Mouse (Mus musculus) forebrain, postnatal 0 days (tissue): ENCODE results near the gene Gins1. TPM values are rescaled to one million over a fixed set of nuclear protein-coding genes. Genes with fewer than 3 reads are reported as not detected.

Experiments
- ATAC-seq: fragments of 200-750 bp; cut with Nextera tagmentation; 2 replicates; pipeline ENCODE4 v1.8.0; 2017; ENCODE audit warnings: mild to moderate bottlenecking, moderate library complexity
- DNase-seq: peaks from one replicate; pipeline ENCODE4 v3.0.0-alpha.2; 2015
- H3K27ac ChIP-seq: fragments of 300-500 bp; sonication (generic); 2 replicates; pipeline ENCODE4 v1.5.1; 2014; ENCODE audit warnings: low read depth, mild to moderate bottlenecking, antibody characterized with exemption, low read length, moderate library complexity, mixed read lengths
- H3K27me3 ChIP-seq: fragments of 300-500 bp; sonication (generic); 2 replicates; pipeline ENCODE4 v1.6.1; 2014; ENCODE audit warnings: mild to moderate bottlenecking, low read length, mixed read lengths; ENCODE audit not compliant: insufficient read depth
- H3K36me3 ChIP-seq: fragments of 300-500 bp; sonication (generic); 2 replicates; pipeline ENCODE4 v1.6.1; 2014; ENCODE audit warnings: mild to moderate bottlenecking, moderate library complexity; ENCODE audit not compliant: insufficient read depth
- H3K4me1 ChIP-seq: fragments of 300-500 bp; sonication (generic); 2 replicates; pipeline ENCODE4 v1.6.1; 2014; ENCODE audit warnings: antibody characterized with exemption; ENCODE audit not compliant: insufficient read depth
- H3K4me2 ChIP-seq: fragments of 300-500 bp; sonication (generic); 2 replicates; pipeline ENCODE4 v1.6.1; 2014; ENCODE audit warnings: low read depth, mild to moderate bottlenecking, moderate library complexity
- H3K4me3 ChIP-seq: fragments of 300-500 bp; sonication (generic); 2 replicates; pipeline ENCODE4 v1.5.1; 2014; ENCODE audit warnings: low read depth, low read length, mixed read lengths
- H3K9ac ChIP-seq: fragments of 300-500 bp; sonication (generic); 2 replicates; pipeline ENCODE4 v1.6.1; 2014; ENCODE audit warnings: mild to moderate bottlenecking
- H3K9me3 ChIP-seq: fragments of 300-500 bp; sonication (generic); 2 replicates; pipeline ENCODE4 v1.6.1; 2016; ENCODE audit warnings: low read length
- CTCF ChIP-seq: sonication (generic); IDR thresholded peaks from 2 replicates; pipeline ENCODE4 v1.5.1; 2016; ENCODE audit warnings: antibody characterized with exemption, control low read depth, low read depth
- WGBS: fragments of 180-500 bp; shearing (Covaris S2); extraction: QIAGEN DNeasy Blood & Tissue Kit; methylation state at CpG from one replicate; pipeline ENCODE4 v1.1.7; 2014; 5-methylcytosine and 5-hydroxymethylcytosine counted together
- polyA plus RNA-seq: library from polyadenylated mRNA; unstranded; fragments of >200 nt; fragmentation: Nextera tagmentation; extraction: Ambion mirVana; gene quantifications from 2 replicates; pipeline ENCODE4 v1.2.1, GENCODE M21; 2015
- total RNA-seq: library from RNA; depleted of rRNA; stranded (reverse); fragments of >200 nt; gene quantifications from 2 replicates; pipeline ENCODE4 v1.2.3, GENCODE M21; 2014

Gins1 gene
- total and polyA plus RNA-seq, 2 experiments from 2014 or later, result 12.8 to 15.5 TPM

- Histone ChIP-seq H3K4me3 (no peak overlapping the region), H3K36me3 (no peaks in the 10 kb centered on the region), H3K4me2 (no peak overlapping the region), H3K4me1 (no peaks in the 10 kb centered on the region), H3K27me3 (no peaks in the 10 kb centered on the region), H3K27ac (no peak overlapping the region), H3K9ac (no peak overlapping the region), H3K9me3 (no peaks in the 10 kb centered on the region)
- no peak for TF ChIP-seq CTCF
- ATAC-seq (no peak), DNase-seq (no peak)
- 93% methylated on average over 1 of the region's 1 CpGs for WGBS
These were observed 30.7 kb upstream of the Gins1 start for GRCm38 (mm10) chr2:150874508-150874907.

- 98% methylated on average over 1 of the region's 1 CpGs for WGBS
- H3K4me3 ChIP-seq, result no peak overlapping the region
- H3K9me3 ChIP-seq, result no peaks in the 10 kb centered on the region
- no peaks in the 10 kb centered on the region for H3K36me3 ChIP-seq
- no peak overlapping the region for H3K27ac ChIP-seq
- H3K9ac ChIP-seq, result no peak overlapping the region
- H3K4me1 ChIP-seq, result no peaks in the 10 kb centered on the region
- TF ChIP-seq CTCF, result no peak
- ATAC-seq, result no peak
- no peak for DNase-seq
- H3K4me2 ChIP-seq, result no peak overlapping the region
- no peaks in the 10 kb centered on the region for H3K27me3 ChIP-seq
These were observed 30.0 kb upstream of the Gins1 start for GRCm38 (mm10) chr2:150875226-150875625.

GRCm38 (mm10) chr2:150877561-150877960 lies 27.6 kb upstream of the Gins1 start:
- H3K27ac ChIP-seq, result no peak overlapping the region

GRCm38 (mm10) chr2:150884075-150884778 lies 21.0 kb upstream of the Gins1 start:
- no peak overlapping the region for H3K9ac ChIP-seq
- ATAC-seq (no peak), DNase-seq (no peak)
- no peak for TF ChIP-seq CTCF
- no peaks in the 10 kb centered on the region for H3K4me1 ChIP-seq
- no peaks in the 10 kb centered on the region for H3K27me3 ChIP-seq
- no peak overlapping the region for H3K4me3 ChIP-seq
- no peaks in the 10 kb centered on the region for H3K36me3 ChIP-seq
- H3K27ac ChIP-seq, result no peak overlapping the region
- no peak overlapping the region for H3K4me2 ChIP-seq
- H3K9me3 ChIP-seq, result no peaks in the 10 kb centered on the region
- WGBS, result 94% methylated on average over 8 of the region's 8 CpGs

More at GRCm38 (mm10) chr2:150877561-150877960, 27.6 kb upstream of the Gins1 start:
- H3K4me3 ChIP-seq, result no peak overlapping the region
- no peaks in the 10 kb centered on the region for H3K36me3 ChIP-seq
- ATAC-seq (no peak), DNase-seq (no peak)
- 82% methylated on average over 4 of the region's 4 CpGs for WGBS
- H3K4me2 ChIP-seq, result no peak overlapping the region
- no peak overlapping the region for H3K9ac ChIP-seq
- TF ChIP-seq CTCF, result no peak
- no peaks in the 10 kb centered on the region for H3K4me1 ChIP-seq
- no peaks in the 10 kb centered on the region for H3K27me3 ChIP-seq
- no peaks in the 10 kb centered on the region for H3K9me3 ChIP-seq

GRCm38 (mm10) chr2:150884779-150885110 lies 20.5 kb upstream of the Gins1 start:
- ATAC-seq, result no peak

GRCm38 (mm10) chr2:150885814-150886213 lies 19.4 kb upstream of the Gins1 start:
- no peaks in the 10 kb centered on the region for H3K36me3 ChIP-seq
- 91% methylated on average over 1 of the region's 1 CpGs for WGBS
- ATAC-seq, result no peak
- H3K9ac ChIP-seq, result no peak overlapping the region
- no peak overlapping the region for H3K4me3 ChIP-seq
- no peaks in the 10 kb centered on the region for H3K27me3 ChIP-seq
- H3K4me1 ChIP-seq, result no peaks in the 10 kb centered on the region
- no peak overlapping the region for H3K27ac ChIP-seq
- no peak for DNase-seq
- H3K9me3 ChIP-seq, result no peaks in the 10 kb centered on the region
- no peak overlapping the region for H3K4me2 ChIP-seq
- no peak for TF ChIP-seq CTCF

More at GRCm38 (mm10) chr2:150884779-150885110, 20.5 kb upstream of the Gins1 start:
- no peaks in the 10 kb centered on the region for H3K4me1 ChIP-seq
- no peak for DNase-seq
- 89% methylated on average over 1 of the region's 1 CpGs for WGBS
- TF ChIP-seq CTCF, result no peak
- no peak overlapping the region for H3K4me3 ChIP-seq
- H3K9me3 ChIP-seq, result no peaks in the 10 kb centered on the region
- H3K4me2 ChIP-seq, result no peak overlapping the region
- no peaks in the 10 kb centered on the region for H3K36me3 ChIP-seq
- H3K27ac ChIP-seq, result no peak overlapping the region
- H3K27me3 ChIP-seq, result no peaks in the 10 kb centered on the region
- H3K9ac ChIP-seq, result no peak overlapping the region

GRCm38 (mm10) chr2:150886315-150886714 lies 18.9 kb upstream of the Gins1 start:
- Histone ChIP-seq H3K9me3 (no peaks in the 10 kb centered on the region), H3K27ac (no peak overlapping the region), H3K4me1 (no peaks in the 10 kb centered on the region), H3K27me3 (no peaks in the 10 kb centered on the region), H3K36me3 (no peaks in the 10 kb centered on the region), H3K4me2 (no peak overlapping the region), H3K4me3 (no peak overlapping the region), H3K9ac (no peak overlapping the region)
- ATAC-seq (no peak), DNase-seq (no peak)
- no peak for TF ChIP-seq CTCF
